Mouse (Mus musculus): Measurements from ENCODE around the gene Kmt5c.

GRCm38 (mm10) chr7:4690951-4691653 lies 48.8 kb upstream of the Kmt5c start:
- no peak for TF ChIP-seq POLR2A (IDR thresholded peaks at IDR 0.05; ENCODE audit: low read depth, low read length)
- no peak for TF ChIP-seq CTCF (IDR thresholded peaks at IDR 0.05; ENCODE audit: borderline replicate concordance, insufficient read depth, low read length)

All from embryonic fibroblast, embryonic 13.5 days (primary cell).